Mouse (Mus musculus) CH12F3 (cell line): ENCODE measurements around the gene Kdelc1.

Experiments
- in situ Hi-C: fragments of 300-500 bp; cut with MboI; formaldehyde crosslinking; loops from 2 replicates; pipeline ENCODE4 v1.14.3; 2020; ENCODE audit warnings: low sequenced_read_pairs

The Kdelc1 gene

DNA sequence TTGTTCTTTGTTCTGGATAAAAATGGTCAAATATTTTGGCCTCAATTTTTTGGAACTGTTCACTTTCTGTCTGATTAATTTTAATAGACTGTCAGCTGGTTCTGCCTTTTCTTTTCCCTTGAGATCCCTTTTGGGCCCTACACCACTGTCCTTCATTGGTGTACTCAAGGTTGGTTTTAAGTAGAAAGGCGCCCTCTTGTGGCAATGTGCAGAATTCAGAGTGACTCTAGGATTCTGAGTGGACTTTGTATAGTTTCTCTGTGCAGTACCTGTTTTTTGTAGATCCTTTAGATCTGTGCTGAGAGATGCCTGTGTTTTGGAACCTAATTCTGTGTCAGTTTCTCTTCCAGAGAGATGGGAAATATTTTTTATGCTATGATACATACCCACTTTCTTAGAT, 54.0 kb downstream of the Kdelc1 start:
- in situ Hi-C loops, result loop anchor here (10.0 kb wide), 2 partner anchors 170 to 300 kb away; no protein-coding TSS in a partner anchor

GRCm38 (mm10) chr1:44063439-44063838, 55.2 kb downstream of the Kdelc1 start:
- in situ Hi-C loops, result loop anchor here (10.0 kb wide), 2 partner anchors 169 to 299 kb away; no protein-coding TSS in a partner anchor

DNA sequence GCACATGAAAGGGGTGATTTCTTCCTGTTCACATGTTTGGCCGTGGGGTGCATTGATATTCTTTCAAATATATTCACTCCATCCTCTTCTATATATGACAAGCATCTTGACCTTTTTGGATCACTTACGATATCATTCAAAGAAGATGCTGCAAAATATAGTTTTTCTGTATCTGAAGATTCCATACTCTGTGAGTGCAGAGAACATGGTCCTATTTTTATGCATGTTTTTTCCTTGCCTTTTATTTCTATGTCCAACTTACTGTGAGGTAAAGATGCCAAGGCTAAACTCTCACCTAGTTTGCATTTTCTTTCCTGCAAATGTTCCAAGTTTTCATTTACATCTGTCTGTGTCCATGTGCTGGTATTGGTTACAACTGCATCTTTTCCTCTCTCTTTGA, 56.8 kb downstream of the Kdelc1 start, which contains the start of gene Gm8251:
Gene Gm8251, minus strand, starts transcription at position 101 of the 400 bp plus-strand sequence.
- in situ Hi-C loops, result loop anchor here (10.0 kb wide), 2 partner anchors 167 to 297 kb away; no protein-coding TSS in a partner anchor

GRCm38 (mm10) chr1:44057805-44058204, 60.8 kb downstream of the Kdelc1 start:
- in situ Hi-C loops, result no loop called here
